Mouse (Mus musculus) bone marrow macrophage, adult 2 months (primary cell): ENCODE results near the gene Nat10.

Experiments
- CTCF ChIP-seq: IDR thresholded peaks from 2 replicates; pipeline ENCODE4 v1.5.1; 2012; ENCODE audit warnings: low read depth, mild to moderate bottlenecking, low read length, moderate library complexity
- POLR2A ChIP-seq: IDR thresholded peaks from 2 replicates; pipeline ENCODE4 v1.6.1; 2012; ENCODE audit warnings: mild to moderate bottlenecking, low read depth, low read length, borderline replicate concordance

GRCm38 (mm10) chr2:103784621-103785020, 23.6 kb upstream of the Nat10 start:
- TF ChIP-seq CTCF (peak; percentile 46; the same call in 1 of the 2 replicates), POLR2A (no peak)
